Mouse (Mus musculus) embryonic facial prominence, embryonic 11.5 days (tissue): ENCODE measurements at regions not wholly inside any gene's neighbourhood (a gene's known extent, or its start where the extent isn't known, plus 50 kb on each side); places are given as distances from the start of the nearest gene placed in this dataset.
A peak's percentile ranks its signal among the peaks of the same experiment; 100 is the strongest.

ENCODE experiments used
- ATAC-seq: fragments of 200-750 bp; cut with Nextera tagmentation; replicated peaks from 2 replicates; pipeline ENCODE4 v1.8.0; 2017; ENCODE audit warnings: low read depth; ENCODE audit not compliant: insufficient number of reproducible peaks, low FRiP score, low TSS enrichment
- DNase-seq: peaks from one replicate; pipeline ENCODE4 v3.0.0-alpha.2; 2015; ENCODE audit warnings: low spot score
- H3K27ac ChIP-seq: fragments of 300-500 bp; sonication (generic); replicated peaks from 2 replicates; pipeline ENCODE4 v1.5.1; 2014; ENCODE audit warnings: mild to moderate bottlenecking, low read depth, low read length, control low read depth
- H3K27me3 ChIP-seq: fragments of 300-500 bp; sonication (generic); 2 replicates; pipeline ENCODE4 v1.6.1; 2014; ENCODE audit warnings: mild to moderate bottlenecking, low read length, moderate library complexity, mixed read lengths; ENCODE audit not compliant: control insufficient read depth, insufficient read depth
- H3K36me3 ChIP-seq: fragments of 300-500 bp; sonication (generic); replicated peaks from 2 replicates; pipeline ENCODE4 v1.6.1; 2014; ENCODE audit warnings: low read depth, mild to moderate bottlenecking, low read length, moderate library complexity, mixed read lengths; ENCODE audit not compliant: control insufficient read depth, insufficient read depth
- H3K4me1 ChIP-seq: fragments of 300-500 bp; sonication (generic); 2 replicates; pipeline ENCODE4 v1.6.1; 2014; ENCODE audit warnings: low read length, mixed read lengths; ENCODE audit not compliant: control insufficient read depth, insufficient read depth
- H3K4me2 ChIP-seq: fragments of 300-500 bp; sonication (generic); 2 replicates; pipeline ENCODE4 v1.6.1; 2014; ENCODE audit warnings: low read depth, mild to moderate bottlenecking, control low read depth, low read length, moderate library complexity
- H3K4me3 ChIP-seq: fragments of 300-500 bp; sonication (generic); 2 replicates; pipeline ENCODE4 v1.5.1; 2014; ENCODE audit warnings: low read depth, low read length, control low read depth
- H3K9ac ChIP-seq: fragments of 300-500 bp; sonication (generic); replicated peaks from 2 replicates; pipeline ENCODE4 v1.6.1; 2014; ENCODE audit warnings: mild to moderate bottlenecking, control low read depth, low read length
- H3K9me3 ChIP-seq: fragments of 300-500 bp; sonication (generic); replicated peaks from 2 replicates; pipeline ENCODE4 v1.6.1; 2016; ENCODE audit warnings: mild to moderate bottlenecking, low read length, inconsistent platforms, mixed read lengths; ENCODE audit not compliant: control insufficient read depth
- WGBS: fragments of 180-500 bp; shearing (Covaris S2); extraction: QIAGEN DNeasy Blood & Tissue Kit; methylation state at CpG from one replicate; pipeline ENCODE4 v1.1.7; 2014; 5-methylcytosine and 5-hydroxymethylcytosine counted together

- no peak for ATAC-seq
Observed at GRCm38 (mm10) chr17:49149896-49150295, 217.7 kb downstream of the Lrfn2 start.

GRCm38 (mm10) chr17:49150971-49151422 lies 218.8 kb downstream of the Lrfn2 start:
- 82% methylated on average over 3 of the region's 3 CpGs for WGBS
- H3K27ac ChIP-seq, result no peak overlapping the region
- no peaks in the 10 kb centered on the region for H3K36me3 ChIP-seq
- H3K9ac ChIP-seq, result no peak overlapping the region
- H3K4me1 ChIP-seq, result no peaks in the 10 kb centered on the region
- no peak overlapping the region for H3K4me3 ChIP-seq
- ATAC-seq, result no peak
- H3K9me3 ChIP-seq, result no peaks in the 10 kb centered on the region
- no peak overlapping the region for H3K4me2 ChIP-seq
- DNase-seq, result no peak
- H3K27me3 ChIP-seq, result no peaks in the 10 kb centered on the region

More at GRCm38 (mm10) chr17:49149896-49150295, 217.7 kb downstream of the Lrfn2 start:
- Histone ChIP-seq H3K27me3 (no peaks in the 10 kb centered on the region), H3K4me2 (no peak overlapping the region), H3K27ac (no peak overlapping the region), H3K4me3 (no peak overlapping the region), H3K9ac (no peak overlapping the region), H3K4me1 (no peaks in the 10 kb centered on the region), H3K9me3 (no peaks in the 10 kb centered on the region), H3K36me3 (no peaks in the 10 kb centered on the region)
- 87% methylated on average over 4 of the region's 4 CpGs for WGBS
- no peak for DNase-seq

- no peak overlapping the region for H3K9ac ChIP-seq
- H3K9me3 ChIP-seq, result no peaks in the 10 kb centered on the region
- no peaks in the 10 kb centered on the region for H3K36me3 ChIP-seq
- H3K4me2 ChIP-seq, result no peak overlapping the region
- DNase-seq (no peak), ATAC-seq (no peak; the same call in 1 of the 2 replicates)
- no peak overlapping the region for H3K27ac ChIP-seq
- H3K4me1 ChIP-seq, result no peaks in the 10 kb centered on the region
- WGBS, result 92% methylated on average over 9 of the region's 9 CpGs
- H3K4me3 ChIP-seq, result no peak overlapping the region
- H3K27me3 ChIP-seq, result no peaks in the 10 kb centered on the region
Observed at GRCm38 (mm10) chr17:49153994-49154393, 221.8 kb downstream of the Lrfn2 start.

GRCm38 (mm10) chr17:49155001-49155515 lies 222.9 kb downstream of the Lrfn2 start:
- Histone ChIP-seq H3K9ac (no peak overlapping the region), H3K36me3 (no peaks in the 10 kb centered on the region), H3K27ac (no peak overlapping the region), H3K4me2 (no peak overlapping the region), H3K4me1 (no peaks in the 10 kb centered on the region), H3K9me3 (no peaks in the 10 kb centered on the region), H3K4me3 (no peak overlapping the region), H3K27me3 (no peaks in the 10 kb centered on the region)
- DNase-seq (no peak), ATAC-seq (no peak)
- WGBS, result 65% methylated on average over 9 of the region's 9 CpGs

- WGBS, result 80% methylated on average over 2 of the region's 2 CpGs
- Histone ChIP-seq H3K27ac (no peak overlapping the region), H3K4me1 (no peaks in the 10 kb centered on the region), H3K9ac (no peak overlapping the region), H3K4me3 (no peak overlapping the region), H3K9me3 (no peaks in the 10 kb centered on the region), H3K4me2 (no peak overlapping the region), H3K27me3 (no peaks in the 10 kb centered on the region), H3K36me3 (no peaks in the 10 kb centered on the region)
- ATAC-seq (no peak), DNase-seq (no peak)
Observed at GRCm38 (mm10) chr17:49157586-49157985, 225.4 kb downstream of the Lrfn2 start.

- Histone ChIP-seq H3K27me3 (no peaks in the 10 kb centered on the region), H3K9me3 (no peaks in the 10 kb centered on the region), H3K27ac (no peak overlapping the region), H3K4me2 (peak overlapping the region; percentile 75), H3K4me1 (no peaks in the 10 kb centered on the region), H3K4me3 (peak overlapping the region; percentile 35), H3K36me3 (no peaks in the 10 kb centered on the region), H3K9ac (peak overlapping the region; percentile 41; the same call in 1 of the 2 replicates)
- DNase-seq (peak; percentile 68), ATAC-seq (peak; percentile 20)
- 6% methylated on average over 20 of the region's 20 CpGs for WGBS
Observed at GRCm38 (mm10) chr17:49171252-49172047, 239.3 kb downstream of the Lrfn2 start.

- H3K36me3 ChIP-seq, result no peaks in the 10 kb centered on the region
- WGBS, result 15% methylated on average over 15 of the region's 15 CpGs
- H3K9me3 ChIP-seq, result no peaks in the 10 kb centered on the region
- H3K9ac ChIP-seq, result peak overlapping the region; percentile 41; the same call in 1 of the 2 replicates
- H3K27ac ChIP-seq, result no peak overlapping the region
- ATAC-seq (no peak), DNase-seq (peak; percentile 29)
- H3K4me2 ChIP-seq, result peak overlapping the region; percentile 75
- H3K27me3 ChIP-seq, result no peaks in the 10 kb centered on the region
- peak overlapping the region; percentile 35 for H3K4me3 ChIP-seq
- no peaks in the 10 kb centered on the region for H3K4me1 ChIP-seq
Observed at GRCm38 (mm10) chr17:49172052-49172799, 240.0 kb downstream of the Lrfn2 start.

GRCm38 (mm10) chr17:49172800-49173150 lies 240.6 kb downstream of the Lrfn2 start:
- DNase-seq, result no peak
- WGBS, result 57% methylated on average over 8 of the region's 8 CpGs
- H3K9ac ChIP-seq, result no peak overlapping the region
- no peak overlapping the region for H3K4me2 ChIP-seq
- no peaks in the 10 kb centered on the region for H3K27me3 ChIP-seq
- H3K4me1 ChIP-seq, result no peaks in the 10 kb centered on the region
- ATAC-seq, result no peak
- no peak overlapping the region for H3K27ac ChIP-seq
- H3K9me3 ChIP-seq, result no peaks in the 10 kb centered on the region
- H3K4me3 ChIP-seq, result no peak overlapping the region
- no peaks in the 10 kb centered on the region for H3K36me3 ChIP-seq
